Comparison of ENCODE assay signal across 14 mouse cellular contexts in genomic region chr16:5168829-5169228, GRCm38 (mm10). TPM values are rescaled to one million over a fixed set of nuclear protein-coding genes. Genes with fewer than 3 reads are reported as not detected.
DNase-seq lines count a peak whose midpoint lies in the region; ATAC-seq and TF ChIP-seq lines count a peak whose summit lies in the region.
"Had no signal": no experiment of that assay in that cellular context is flagged by ENCODE, and none has a peak within 500 bp of the region (broad histone marks: within the 10 kb centered on the region; RNA-seq: fewer than 3 reads in every experiment).

No protein-coding gene starts in this region.

- H3K4me1 ChIP-seq in kidney, adult 2 months (ENCODE audit: control insufficient read depth, insufficient read depth, low read length) = no peaks in the 10 kb centered on the region
- no peaks in the 10 kb centered on the region for H3K4me1 ChIP-seq in kidney, embryonic 14.5 days (ENCODE audit: control insufficient read depth, insufficient read depth, low read length)

- no peak overlapping the region for H3K9ac ChIP-seq in kidney, embryonic 14.5 days (ENCODE audit: low read depth, low read length)
- H3K9ac ChIP-seq: lung, embryonic 14.5 days had no signal

- no peak for TF ChIP-seq CTCF in kidney, adult 2 months (conservative IDR thresholded peaks at IDR 0.05; ENCODE audit: insufficient read depth, insufficient read length, low read depth, low read length)
- no peak for TF ChIP-seq CTCF in layer of hippocampus, adult 2 months (conservative IDR thresholded peaks at IDR 0.05)

- peak overlapping the region; percentile 60 for H3K27ac ChIP-seq in kidney, adult 2 months (ENCODE audit: insufficient read depth, low read depth, low read length)
- no peak overlapping the region for H3K27ac ChIP-seq in kidney, embryonic 14.5 days (ENCODE audit: low read depth, low read length)
- no peak overlapping the region for H3K27ac ChIP-seq in layer of hippocampus, adult 2 months

- H3K36me3 ChIP-seq in kidney, adult 2 months (ENCODE audit: control insufficient read depth, insufficient read depth, low read length) = no peaks in the 10 kb centered on the region
- H3K36me3 ChIP-seq in kidney, embryonic 14.5 days (ENCODE audit: control insufficient read depth, insufficient read depth, low read length) = no peaks in the 10 kb centered on the region

- no peak for ATAC-seq in kidney, embryonic 14.5 days (ENCODE audit: low FRiP score, low TSS enrichment)

- H3K27me3 ChIP-seq in kidney, adult 2 months (replicated peaks; ENCODE audit: control insufficient read depth, insufficient read depth, low read length) = no peaks in the 10 kb centered on the region
- no peaks in the 10 kb centered on the region for H3K27me3 ChIP-seq in kidney, embryonic 14.5 days (ENCODE audit: control insufficient read depth, insufficient read depth, low read length)

- no peak for TF ChIP-seq POLR2A in kidney, adult 2 months (IDR thresholded peaks at IDR 0.05; ENCODE audit: low read depth, low read length)

- WGBS in kidney, adult 2 months = 60% methylated on average over 5 of the region's 5 CpGs
- 75% methylated on average over 5 of the region's 5 CpGs for WGBS in kidney, embryonic 14.5 days

- no peak overlapping the region for H3K4me2 ChIP-seq in kidney, embryonic 14.5 days (replicated peaks; ENCODE audit: low read depth, low read length)
- H3K4me2 ChIP-seq: lung, embryonic 14.5 days had no signal

- intact Hi-C loops in heart, postnatal 14 days (cut with DNase I) = no loop called here

- H3K9me3 ChIP-seq in kidney, embryonic 14.5 days (ENCODE audit: control insufficient read depth, low read length) = no peaks in the 10 kb centered on the region

- no peak overlapping the region for H3K4me3 ChIP-seq in kidney, adult 2 months (ENCODE audit: insufficient read depth, low read depth, low read length)
- no peak overlapping the region for H3K4me3 ChIP-seq in kidney, embryonic 14.5 days (ENCODE audit: low read length)
- no peak overlapping the region for H3K4me3 ChIP-seq in layer of hippocampus, adult 2 months

- peak; percentile 69 to 74 for DNase-seq in cerebellum, postnatal 10 days
- DNase-seq in cerebellum, adult 11 months = no peak
- peak; percentile 40 for DNase-seq in kidney, adult 2 months
- DNase-seq in gastrocnemius, adult 8-10 months (ENCODE audit: low spot score in 2 of 2) = peak; percentile 46 to 79
- peak; percentile 62 to 72 for DNase-seq in heart, postnatal 14 days
- no peak for DNase-seq in layer of hippocampus, adult 2 months (ENCODE audit: low spot score in 2 of 2)
- no peak for DNase-seq in yolk sac, embryonic 10.5 days (ENCODE audit: low spot score)
- DNase-seq: B cell, adult 2 months; kidney, adult 8-10 months; layer of hippocampus, adult 9-11 months; lung, embryonic 14.5 days had no signal

RNA-seq across cellular contexts. Expression of gene Sec14l5, which starts 21.9 kb away (rescaled TPM):
- 0.07 and 0.34 TPM in 2 replicates for polyA plus RNA-seq in kidney, adult 2 months (2012; rRNA removed)
- polyA plus RNA-seq in kidney, embryonic 14.5 days (2014; fragmentation: Nextera tagmentation; extraction: Ambion mirVana) = not detected in 2 replicates
- total RNA-seq in gastrocnemius, adult 8-10 months (2022) = 10 to 100 TPM in 2 of 4 experiments, 1 to 10 TPM in 2; 8.2 to 10.6 (median 9.9) TPM
- under 1 TPM; 0.36 to 0.41 TPM for total RNA-seq in heart, postnatal 14 days (2021)
- 1 to 10 TPM; 5.3 to 6.7 TPM for total RNA-seq in layer of hippocampus, adult 2 months (2021)
- total RNA-seq: common myeloid progenitor, adult 5-6 weeks; megakaryocyte-erythroid progenitor cell, adult 5-6 weeks had no signal

RNA-seq across cellular contexts. Expression of gene Nagpa, which starts 35.0 kb away (rescaled TPM):
- 29.4 and 30.5 TPM in 2 replicates for polyA plus RNA-seq in kidney, adult 2 months (2012; rRNA removed)
- polyA plus RNA-seq in kidney, embryonic 14.5 days (2014; fragmentation: Nextera tagmentation; extraction: Ambion mirVana) = 12.4 and 17.0 TPM in 2 replicates
- 1 to 10 TPM; 6.2 to 7.3 (median 6.6) TPM for total RNA-seq in gastrocnemius, adult 8-10 months (2022)
- total RNA-seq in heart, postnatal 14 days (2021) = 10 to 100 TPM in 1 of 2 experiments, 1 to 10 TPM in 1; 8.8 to 10.4 TPM
- 10 to 100 TPM; 12.2 to 15.9 TPM for total RNA-seq in layer of hippocampus, adult 2 months (2021)

RNA-seq across cellular contexts. Expression of gene Ppl, which starts 36.6 kb away (rescaled TPM):
- polyA plus RNA-seq in kidney, adult 2 months (2012; rRNA removed) = 3.3 and 3.9 TPM in 2 replicates
- polyA plus RNA-seq in kidney, embryonic 14.5 days (2014; fragmentation: Nextera tagmentation; extraction: Ambion mirVana) = 1.4 and 2.6 TPM in 2 replicates
- total RNA-seq in gastrocnemius, adult 8-10 months (2022) = 1 to 10 TPM; 2.1 to 4.6 (median 3.4) TPM
- total RNA-seq in heart, postnatal 14 days (2021) = 1 to 10 TPM; 3.3 to 3.9 TPM
- total RNA-seq in layer of hippocampus, adult 2 months (2021) = 1 to 10 TPM; 2.8 to 4.5 TPM
- total RNA-seq: common myeloid progenitor, adult 5-6 weeks; megakaryocyte-erythroid progenitor cell, adult 5-6 weeks had no signal

RNA-seq across cellular contexts. Expression of gene AU021092, which starts 53.3 kb away (rescaled TPM):
- 42.5 and 46.4 TPM in 2 replicates for polyA plus RNA-seq in kidney, adult 2 months (2012; rRNA removed)
- polyA plus RNA-seq in kidney, embryonic 14.5 days (2014; fragmentation: Nextera tagmentation; extraction: Ambion mirVana) = 3.5 and 4.2 TPM in 2 replicates
- total RNA-seq in gastrocnemius, adult 8-10 months (2022) = 1 to 10 TPM; 2.7 to 3.5 (median 3.0) TPM
- total RNA-seq in heart, postnatal 14 days (2021) = 10 to 100 TPM; 29.1 to 31.6 TPM
- 1 to 10 TPM; 4.6 to 4.9 TPM for total RNA-seq in layer of hippocampus, adult 2 months (2021)
- total RNA-seq: common myeloid progenitor, adult 5-6 weeks; megakaryocyte-erythroid progenitor cell, adult 5-6 weeks had no signal

Comparison
In these comparisons a context has a peak if more than half of its experiments do, and no peak if none do; other contexts are left out.
1. DNase-seq: peak in cerebellum, postnatal 10 days (2 of 2), kidney, adult 2 months (single experiment), gastrocnemius, adult 8-10 months (2 of 2) and heart, postnatal 14 days (2 of 2); none in cerebellum, adult 11 months (single experiment), layer of hippocampus, adult 2 months (0 of 2) and yolk sac, embryonic 10.5 days (single experiment).
2. RNA of gene Sec14l5, which starts 21.9 kb away (total RNA-seq): 8.2 to 10.6 TPM in gastrocnemius, adult 8-10 months and 5.3 to 6.7 TPM in layer of hippocampus, adult 2 months; 0.36 to 0.41 TPM in heart, postnatal 14 days; every median in the first group is over 4 times any median in the second.